Mouse (Mus musculus) heart, postnatal 0 days (tissue): ENCODE measurements around the gene Fxyd4. TPM values are rescaled to one million over a fixed set of nuclear protein-coding genes. Genes with fewer than 3 reads are reported as not detected.

ENCODE experiments used
- ATAC-seq: fragments of 200-750 bp; cut with Nextera tagmentation; 2 replicates; pipeline ENCODE4 v1.8.0; 2017; ENCODE audit warnings: low read depth, moderate number of reproducible peaks, moderate library complexity; ENCODE audit not compliant: insufficient read depth
- DNase-seq: peaks from one replicate; pipeline ENCODE4 v3.0.0-alpha.2; 2016; ENCODE audit warnings: low spot score
- H3K27ac ChIP-seq: fragments of 300-500 bp; sonication (generic); 2 replicates; pipeline ENCODE4 v1.5.1; 2014; ENCODE audit warnings: low read depth, mild to moderate bottlenecking
- H3K27me3 ChIP-seq: fragments of 300-500 bp; sonication (generic); 2 replicates; pipeline ENCODE4 v1.6.1; 2014; ENCODE audit warnings: low read length, mixed read lengths; ENCODE audit not compliant: control insufficient read depth, insufficient read depth
- H3K36me3 ChIP-seq: fragments of 300-500 bp; sonication (generic); replicated peaks from 2 replicates; pipeline ENCODE4 v1.6.1; 2014; ENCODE audit warnings: low read length, mixed read lengths; ENCODE audit not compliant: control insufficient read depth, insufficient read depth
- H3K4me1 ChIP-seq: fragments of 300-500 bp; sonication (generic); 2 replicates; pipeline ENCODE4 v1.6.1; 2014; ENCODE audit warnings: antibody characterized with exemption; ENCODE audit not compliant: control insufficient read depth, insufficient read depth
- H3K4me2 ChIP-seq: fragments of 300-500 bp; sonication (generic); 2 replicates; pipeline ENCODE4 v1.6.1; 2014; ENCODE audit warnings: low read depth, mild to moderate bottlenecking, low read length, moderate library complexity
- H3K4me3 ChIP-seq: fragments of 300-500 bp; sonication (generic); 2 replicates; pipeline ENCODE4 v1.5.1; 2014; ENCODE audit warnings: low read depth, low read length
- H3K9ac ChIP-seq: fragments of 300-500 bp; sonication (generic); replicated peaks from 2 replicates; pipeline ENCODE4 v1.6.1; 2014; ENCODE audit warnings: low read depth, low read length, mixed read lengths
- H3K9me3 ChIP-seq: fragments of 300-500 bp; sonication (generic); replicated peaks from 2 replicates; pipeline ENCODE4 v1.6.1; 2016; ENCODE audit warnings: low read length; ENCODE audit not compliant: control insufficient read depth
- CTCF ChIP-seq: IDR thresholded peaks from 2 replicates; pipeline ENCODE4 v1.5.1; 2016; ENCODE audit warnings: antibody characterized with exemption, control low read depth, low read depth
- EP300 ChIP-seq: IDR thresholded peaks from 2 replicates; pipeline ENCODE4 v1.6.1; 2016; ENCODE audit warnings: antibody characterized with exemption, low read depth
- WGBS: fragments of 180-500 bp; shearing (Covaris S2); extraction: QIAGEN DNeasy Blood & Tissue Kit; methylation state at CpG from one replicate; pipeline ENCODE4 v1.1.7; 2014; 5-methylcytosine and 5-hydroxymethylcytosine counted together
- microRNA-seq: library from miRNA; unstranded; fragments of <30 nt; microRNA quantifications from one replicate; pipeline ENCODE4, GENCODE M21; 2016
- polyA plus RNA-seq: library from polyadenylated mRNA; unstranded; fragments of >200 nt; fragmentation: Nextera tagmentation; extraction: Ambion mirVana; gene quantifications from 2 replicates; pipeline ENCODE4 v1.2.1, GENCODE M21; 2015
- total RNA-seq: library from RNA; depleted of rRNA; stranded (reverse); fragments of >200 nt; gene quantifications from 2 replicates; pipeline ENCODE4 v1.2.3, GENCODE M21; 2014; ENCODE audit warnings: low replicate concordance; rRNA removed

Fxyd4 gene
- total and polyA plus RNA-seq, 2 experiments from 2014 or later, result 0.55 TPM; not detected in 1

- DNase-seq (no peak), ATAC-seq (no peak)
- Histone ChIP-seq H3K9me3 (no peaks in the 10 kb centered on the region), H3K4me1 (0 out of 2 replicates have a peak, but pooled peaks cover 2% of the 10 kb centered on the region), H3K27ac (no peak overlapping the region), H3K4me3 (no peak overlapping the region), H3K27me3 (no peaks in the 10 kb centered on the region), H3K4me2 (no peak overlapping the region), H3K9ac (no peak overlapping the region), H3K36me3 (no peaks in the 10 kb centered on the region)
- WGBS, result 71% methylated on average over 2 of the region's 2 CpGs
- TF ChIP-seq EP300, result no peak
- no peak for TF ChIP-seq CTCF
Measured at GRCm38 (mm10) chr6:117885943-117886342, 51.5 kb downstream of the Fxyd4 start.

Small RNA genes within 50 kb of the gene (microRNA-seq; reads per million reads assigned to microRNA genes)
- not detected for gene Gm25535

Other genes with a start within 250 kb of the Fxyd4 start
- 47.3 and 52.9 TPM in 2 replicates for gene Zfp637, start 96.5 kb downstream of the Fxyd4 start, total RNA-seq
- 67.6 and 74.0 TPM in 2 replicates for gene Zfp637, start 96.5 kb downstream of the Fxyd4 start, polyA plus RNA-seq
- gene Zfp239, start 75.6 kb downstream of the Fxyd4 start, total RNA-seq, result 0.27 TPM in 1 of 2 replicates, not detected in the other
- gene Zfp239, start 75.6 kb downstream of the Fxyd4 start, polyA plus RNA-seq, result 0.20 and 0.48 TPM in 2 replicates
- gene Hnrnpf, start 37.4 kb downstream of the Fxyd4 start, total RNA-seq, result 223 and 234 TPM in 2 replicates
- gene Hnrnpf, start 37.4 kb downstream of the Fxyd4 start, polyA plus RNA-seq, result 292 and 314 TPM in 2 replicates
- gene Rasgef1a, start 73.7 kb upstream of the Fxyd4 start, total RNA-seq, result 1.8 and 2.1 TPM in 2 replicates
- gene Rasgef1a, start 73.7 kb upstream of the Fxyd4 start, polyA plus RNA-seq, result 0.16 and 0.18 TPM in 2 replicates
- 13.0 and 15.8 TPM in 2 replicates for gene Csgalnact2, start 201.4 kb upstream of the Fxyd4 start, total RNA-seq
- gene Csgalnact2, start 201.4 kb upstream of the Fxyd4 start, polyA plus RNA-seq, result 10.3 and 11.6 TPM in 2 replicates